Mouse (Mus musculus): Measurements from ENCODE around the gene Nudt1. TPM values are rescaled to one million over a fixed set of nuclear protein-coding genes. Genes with fewer than 3 reads are reported as not detected.

Gene Nudt1
- polyA plus RNA-seq, 1 experiment from 2014 or later = 46.9 TPM

GRCm38 (mm10) chr5:140368926-140369325 is 47.5 kb downstream of the Nudt1 start:
- no peaks in the 10 kb centered on the region for H3K27me3 ChIP-seq
- H3K4me2 ChIP-seq (replicated peaks) = no peak overlapping the region
- H3K36me3 ChIP-seq = no peaks in the 10 kb centered on the region
- no peak for ATAC-seq (ENCODE audit: insufficient number of reproducible peaks, low FRiP score, low TSS enrichment, low read depth)
- 90% methylated on average over 4 of the region's 4 CpGs for WGBS
- H3K27ac ChIP-seq (replicated peaks) = no peak overlapping the region
- 0 out of 2 replicates have a peak, but pooled peaks cover 7% of the 10 kb centered on the region for H3K4me1 ChIP-seq
- H3K9me3 ChIP-seq (replicated peaks) = no peaks in the 10 kb centered on the region
- no peak overlapping the region for H3K9ac ChIP-seq
- H3K4me3 ChIP-seq (replicated peaks) = no peak overlapping the region

GRCm38 (mm10) chr5:140369466-140369865 is 48.0 kb downstream of the Nudt1 start:
- H3K27ac ChIP-seq (replicated peaks) = no peak overlapping the region
- 0 out of 2 replicates have a peak, but pooled peaks cover 7% of the 10 kb centered on the region for H3K4me1 ChIP-seq
- H3K4me2 ChIP-seq (replicated peaks) = no peak overlapping the region
- 77% methylated on average over 2 of the region's 2 CpGs for WGBS
- no peaks in the 10 kb centered on the region for H3K9me3 ChIP-seq (replicated peaks)
- ATAC-seq (ENCODE audit: insufficient number of reproducible peaks, low FRiP score, low TSS enrichment, low read depth) = no peak
- H3K27me3 ChIP-seq = no peaks in the 10 kb centered on the region
- H3K4me3 ChIP-seq (replicated peaks) = no peak overlapping the region
- H3K9ac ChIP-seq = no peak overlapping the region
- H3K36me3 ChIP-seq = no peaks in the 10 kb centered on the region

- Histone ChIP-seq H3K4me3 (replicated peaks) (no peak overlapping the region), H3K9me3 (replicated peaks) (no peaks in the 10 kb centered on the region)
- WGBS = 56% methylated on average over 6 of the region's 6 CpGs
Measured at GRCm38 (mm10) chr5:140370446-140371254, 49.2 kb downstream of the Nudt1 start.

GRCm38 (mm10) chr5:140371671-140372070 is 50.2 kb downstream of the Nudt1 start:
- Histone ChIP-seq H3K4me2 (replicated peaks) (no peak overlapping the region), H3K27ac (replicated peaks) (no peak overlapping the region), H3K36me3 (no peaks in the 10 kb centered on the region), H3K4me3 (replicated peaks) (no peak overlapping the region), H3K9ac (no peak overlapping the region), H3K9me3 (replicated peaks) (no peaks in the 10 kb centered on the region), H3K4me1 (0 out of 2 replicates have a peak, but pooled peaks cover 7% of the 10 kb centered on the region), H3K27me3 (no peaks in the 10 kb centered on the region)
- no peak for ATAC-seq (ENCODE audit: insufficient number of reproducible peaks, low FRiP score, low TSS enrichment, low read depth)
- WGBS = 80% methylated on average over 3 of the region's 3 CpGs

More at GRCm38 (mm10) chr5:140370446-140371254, 49.2 kb downstream of the Nudt1 start:
- H3K4me2 ChIP-seq (replicated peaks) = no peak overlapping the region
- ATAC-seq (ENCODE audit: insufficient number of reproducible peaks, low FRiP score, low TSS enrichment, low read depth) = no peak
- H3K27ac ChIP-seq (replicated peaks) = peak overlapping the region; percentile 69; the same call in 1 of the 2 replicates
- H3K36me3 ChIP-seq = no peaks in the 10 kb centered on the region
- H3K9ac ChIP-seq = no peak overlapping the region
- H3K4me1 ChIP-seq = 0 out of 2 replicates have a peak, but pooled peaks cover 7% of the 10 kb centered on the region
- no peaks in the 10 kb centered on the region for H3K27me3 ChIP-seq

- H3K27me3 ChIP-seq = no peaks in the 10 kb centered on the region
- no peak for ATAC-seq (ENCODE audit: insufficient number of reproducible peaks, low FRiP score, low TSS enrichment, low read depth)
- 0 out of 2 replicates have a peak, but pooled peaks cover 14% of the 10 kb centered on the region for H3K4me1 ChIP-seq
- no peak overlapping the region for H3K27ac ChIP-seq (replicated peaks)
- 69% methylated on average over 2 of the region's 2 CpGs for WGBS
- no peaks in the 10 kb centered on the region for H3K36me3 ChIP-seq
- H3K4me3 ChIP-seq (replicated peaks) = no peak overlapping the region
- H3K9me3 ChIP-seq (replicated peaks) = no peaks in the 10 kb centered on the region
- H3K4me2 ChIP-seq (replicated peaks) = no peak overlapping the region
- no peak overlapping the region for H3K9ac ChIP-seq
Measured at GRCm38 (mm10) chr5:140373711-140374110, 52.3 kb downstream of the Nudt1 start.

- no peaks in the 10 kb centered on the region for H3K36me3 ChIP-seq
- peaks cover 15% of the 10 kb centered on the region for H3K4me1 ChIP-seq
- no peak overlapping the region for H3K27ac ChIP-seq (replicated peaks)
- 61% methylated on average over 3 of the region's 3 CpGs for WGBS
- no peaks in the 10 kb centered on the region for H3K27me3 ChIP-seq
- H3K9me3 ChIP-seq (replicated peaks) = no peaks in the 10 kb centered on the region
- H3K9ac ChIP-seq = no peak overlapping the region
- no peak overlapping the region for H3K4me2 ChIP-seq (replicated peaks)
- no peak for ATAC-seq (ENCODE audit: insufficient number of reproducible peaks, low FRiP score, low TSS enrichment, low read depth)
- H3K4me3 ChIP-seq (replicated peaks) = no peak overlapping the region
Measured at GRCm38 (mm10) chr5:140374226-140374625, 52.8 kb downstream of the Nudt1 start.

GRCm38 (mm10) chr5:140375249-140375829 is 53.9 kb downstream of the Nudt1 start:
- Histone ChIP-seq H3K9me3 (replicated peaks) (no peaks in the 10 kb centered on the region), H3K27me3 (no peaks in the 10 kb centered on the region), H3K9ac (no peak overlapping the region), H3K4me2 (replicated peaks) (no peak overlapping the region), H3K4me3 (replicated peaks) (no peak overlapping the region), H3K27ac (replicated peaks) (no peak overlapping the region), H3K4me1 (peaks cover 20% of the 10 kb centered on the region), H3K36me3 (no peaks in the 10 kb centered on the region)
- ATAC-seq (ENCODE audit: insufficient number of reproducible peaks, low FRiP score, low TSS enrichment, low read depth) = no peak
- 87% methylated on average over 4 of the region's 4 CpGs for WGBS

GRCm38 (mm10) chr5:140378121-140378853 is 56.8 kb downstream of the Nudt1 start:
- H3K27ac ChIP-seq (replicated peaks) = peak overlapping the region; percentile 29; the same call in 1 of the 2 replicates
- H3K27me3 ChIP-seq = no peaks in the 10 kb centered on the region
- ATAC-seq (ENCODE audit: insufficient number of reproducible peaks, low FRiP score, low TSS enrichment, low read depth) = no peak
- 67% methylated on average over 6 of the region's 6 CpGs for WGBS
- H3K9me3 ChIP-seq (replicated peaks) = no peaks in the 10 kb centered on the region
- H3K4me2 ChIP-seq (replicated peaks) = no peak overlapping the region
- H3K36me3 ChIP-seq = no peaks in the 10 kb centered on the region
- no peak overlapping the region for H3K9ac ChIP-seq
- H3K4me3 ChIP-seq (replicated peaks) = no peak overlapping the region
- H3K4me1 ChIP-seq = peaks cover 13% of the 10 kb centered on the region

GRCm38 (mm10) chr5:140379299-140379698 is 57.8 kb downstream of the Nudt1 start:
- H3K4me3 ChIP-seq (replicated peaks) = no peak overlapping the region
- no peaks in the 10 kb centered on the region for H3K36me3 ChIP-seq
- WGBS = 61% methylated on average over 6 of the region's 6 CpGs
- ATAC-seq (ENCODE audit: insufficient number of reproducible peaks, low FRiP score, low TSS enrichment, low read depth) = 0 out of 2 replicates have a peak, but pooled peaks have one; percentile 53
- H3K9ac ChIP-seq = no peak overlapping the region
- peaks cover 22% of the 10 kb centered on the region for H3K4me1 ChIP-seq
- no peaks in the 10 kb centered on the region for H3K27me3 ChIP-seq
- H3K4me2 ChIP-seq (replicated peaks) = no peak overlapping the region
- H3K9me3 ChIP-seq (replicated peaks) = no peaks in the 10 kb centered on the region
- no peak overlapping the region for H3K27ac ChIP-seq (replicated peaks)

GRCm38 (mm10) chr5:140381156-140381555 is 59.7 kb downstream of the Nudt1 start:
- WGBS = 79% methylated on average over 7 of the region's 7 CpGs
- H3K36me3 ChIP-seq = no peaks in the 10 kb centered on the region
- no peak overlapping the region for H3K27ac ChIP-seq (replicated peaks)
- H3K9ac ChIP-seq = no peak overlapping the region
- H3K4me2 ChIP-seq (replicated peaks) = no peak overlapping the region
- peaks cover 24% of the 10 kb centered on the region for H3K4me1 ChIP-seq
- no peaks in the 10 kb centered on the region for H3K9me3 ChIP-seq (replicated peaks)
- H3K4me3 ChIP-seq (replicated peaks) = no peak overlapping the region
- no peak for ATAC-seq (ENCODE audit: insufficient number of reproducible peaks, low FRiP score, low TSS enrichment, low read depth)
- no peaks in the 10 kb centered on the region for H3K27me3 ChIP-seq

- H3K4me3 ChIP-seq (replicated peaks) = no peak overlapping the region
- 88% methylated on average over 6 of the region's 6 CpGs for WGBS
- no peaks in the 10 kb centered on the region for H3K9me3 ChIP-seq (replicated peaks)
- ATAC-seq (ENCODE audit: insufficient number of reproducible peaks, low FRiP score, low TSS enrichment, low read depth) = no peak
- H3K27me3 ChIP-seq = no peaks in the 10 kb centered on the region
- H3K36me3 ChIP-seq = no peaks in the 10 kb centered on the region
- no peak overlapping the region for H3K9ac ChIP-seq
- peaks cover 32% of the 10 kb centered on the region for H3K4me1 ChIP-seq
- no peak overlapping the region for H3K27ac ChIP-seq (replicated peaks)
- H3K4me2 ChIP-seq (replicated peaks) = no peak overlapping the region
Measured at GRCm38 (mm10) chr5:140382688-140383087, 61.2 kb downstream of the Nudt1 start.
